Mouse (Mus musculus): Measurements from ENCODE around the gene Glp1r.

The Glp1r gene

GRCm38 (mm10) chr17:30914264-30914663, 12.6 kb downstream of the Glp1r start:
- no peak for DNase-seq (ENCODE audit: low spot score)

- no peak for DNase-seq (ENCODE audit: low spot score)
These were observed 21.9 kb downstream of the Glp1r start for GRCm38 (mm10) chr17:30923566-30923965.

- DNase-seq (ENCODE audit: low spot score): no peak
These were observed 29.2 kb downstream of the Glp1r start for GRCm38 (mm10) chr17:30930827-30931226.

- no peak for DNase-seq (ENCODE audit: low spot score)
These were observed 31.2 kb downstream of the Glp1r start for GRCm38 (mm10) chr17:30932836-30933235.

- no peak for DNase-seq (ENCODE audit: low spot score)
These were observed 33.7 kb downstream of the Glp1r start for GRCm38 (mm10) chr17:30935301-30935700.

GRCm38 (mm10) chr17:30938554-30938953, 36.9 kb downstream of the Glp1r start:
- peak; percentile 50 for DNase-seq (ENCODE audit: low spot score)

- no peak for DNase-seq (ENCODE audit: low spot score)
These were observed 46.8 kb downstream of the Glp1r start for GRCm38 (mm10) chr17:30948382-30948781.

- peak; percentile 83 for DNase-seq (ENCODE audit: low spot score)
These were observed 49.2 kb downstream of the Glp1r start for GRCm38 (mm10) chr17:30950780-30951179.

- DNase-seq (ENCODE audit: low spot score): no peak
These were observed 50.0 kb downstream of the Glp1r start for GRCm38 (mm10) chr17:30951600-30951999.

- DNase-seq (ENCODE audit: low spot score): peak; percentile 32
These were observed 52.7 kb downstream of the Glp1r start, which contains the start of gene Umodl1 for GRCm38 (mm10) chr17:30954340-30954739. Umodl1 (plus strand) TSS chr17:30954640.

GRCm38 (mm10) chr17:30961936-30962592, 60.4 kb downstream of the Glp1r start:
- DNase-seq (ENCODE audit: low spot score): no peak

GRCm38 (mm10) chr17:30962880-30963279, 61.3 kb downstream of the Glp1r start:
- DNase-seq (ENCODE audit: low spot score): no peak

GRCm38 (mm10) chr17:30969983-30970382, 68.4 kb downstream of the Glp1r start:
- DNase-seq (ENCODE audit: low spot score): no peak

GRCm38 (mm10) chr17:30971877-30972276, 70.3 kb downstream of the Glp1r start:
- DNase-seq (ENCODE audit: low spot score): no peak

- no peak for DNase-seq (ENCODE audit: low spot score)
These were observed 71.7 kb downstream of the Glp1r start for GRCm38 (mm10) chr17:30973332-30973731.

- DNase-seq (ENCODE audit: low spot score): no peak
These were observed 75.7 kb downstream of the Glp1r start for GRCm38 (mm10) chr17:30977290-30977689.

GRCm38 (mm10) chr17:30978556-30978955, 76.9 kb downstream of the Glp1r start:
- no peak for DNase-seq (ENCODE audit: low spot score)

GRCm38 (mm10) chr17:30983521-30983920, 81.9 kb downstream of the Glp1r start:
- DNase-seq (ENCODE audit: low spot score): no peak

- peak; percentile 79 for DNase-seq (ENCODE audit: low spot score)
These were observed 88.6 kb downstream of the Glp1r start for GRCm38 (mm10) chr17:30990254-30990653.

All from retina, embryonic 14.5 days (tissue).